Mouse (Mus musculus) adrenal gland, postnatal 10 days (tissue): ENCODE results near the gene Eda. TPM values are rescaled to one million over a fixed set of nuclear protein-coding genes. Genes with fewer than 3 reads are reported as not detected.
A peak's percentile ranks its signal among the peaks of the same experiment; 100 is the strongest.

Source experiments
- DNase-seq: peaks from one replicate; pipeline ENCODE4 v3.0.0; 2021; ENCODE audit warnings: mixed read lengths
- long read RNA-seq, 2 experiments: library from polyadenylated mRNA; stranded (forward); transcript quantifications; one replicate each; pipeline ENCODE4 v2.0.0; 2021
- total RNA-seq, 2 experiments: library from RNA; stranded (reverse); gene quantifications; 2 replicates each; pipeline ENCODE4 v1.2.3; 2021

Gene Eda
- 1 to 10 TPM; 7.2 to 7.8 TPM for total RNA-seq
- long read RNA-seq, experiment 1, partial matches to known transcripts: 0 of 2 reads
- long read RNA-seq, experiment 1, other reads (novel, unspliced or antisense): 2 of 2 reads
- long read RNA-seq, experiment 2, partial matches to known transcripts: 0 of 2 reads
- long read RNA-seq, experiment 2, other reads (novel, unspliced or antisense): 2 of 2 reads

DNA sequence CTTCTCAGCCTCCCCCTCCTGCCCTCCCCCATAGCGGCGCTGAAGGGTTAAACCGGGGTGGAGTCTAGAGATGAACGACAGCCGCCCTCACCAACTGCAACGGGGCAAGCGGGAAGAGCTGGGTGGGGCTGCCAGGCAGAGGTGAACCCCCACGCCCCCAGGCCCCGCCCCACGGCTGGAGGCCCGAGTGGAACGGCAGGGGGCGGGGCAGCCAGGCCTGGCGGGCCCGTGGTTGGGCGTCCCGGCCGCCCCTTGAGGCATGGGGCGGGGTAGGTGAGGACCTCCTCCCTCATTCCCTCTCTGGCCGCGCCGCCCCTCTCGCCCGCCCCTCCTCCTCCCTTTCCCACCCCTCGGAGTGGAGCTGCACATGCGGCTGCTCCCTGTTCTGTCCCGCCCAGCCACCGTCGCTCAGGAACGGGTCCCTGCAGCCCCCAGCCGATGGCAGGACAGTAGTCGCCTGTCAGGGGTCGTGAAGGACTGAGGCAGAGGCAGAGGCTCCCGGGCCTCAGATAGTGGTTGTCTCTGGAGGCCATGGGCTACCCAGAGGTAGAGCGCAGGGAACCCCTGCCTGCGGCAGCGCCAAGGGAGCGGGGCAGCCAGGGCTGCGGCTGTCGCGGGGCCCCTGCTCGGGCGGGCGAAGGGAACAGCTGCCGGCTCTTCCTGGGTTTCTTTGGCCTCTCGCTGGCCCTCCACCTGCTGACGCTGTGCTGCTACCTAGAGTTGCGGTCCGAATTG, at the start of gene Eda:
Gene Eda, plus strand, starts transcription at position 357 of the 735 bp plus-strand sequence.
- DNase-seq: peak; percentile 93

DNA sequence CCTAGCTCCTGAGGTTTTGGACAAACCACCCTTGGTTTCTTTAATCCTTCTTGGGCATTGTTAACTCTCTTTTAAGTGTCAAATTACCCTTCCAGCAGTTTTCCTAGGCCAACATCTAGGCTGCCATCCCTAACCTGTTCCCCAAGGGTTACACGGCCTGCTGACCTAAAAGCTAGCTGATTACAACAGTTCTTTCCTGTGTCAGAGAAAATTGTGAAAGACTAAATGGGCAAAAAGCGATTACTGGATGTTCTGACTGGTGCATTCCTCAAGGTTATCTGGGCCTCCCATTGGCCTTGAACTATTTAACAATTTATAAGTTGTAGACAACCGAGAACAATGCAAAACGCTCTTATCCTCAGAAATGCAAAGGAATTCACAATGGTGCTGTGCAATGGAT, 14.4 kb upstream of the Eda start:
- DNase-seq: peak; percentile 9

GRCm38 (mm10) chrX:99970111-99970510, 5.3 kb upstream of the Eda start:
- no peak for DNase-seq

- no peak for DNase-seq
Observed at GRCm38 (mm10) chrX:99974381-99974780, 1.0 kb upstream of the Eda start.

DNA sequence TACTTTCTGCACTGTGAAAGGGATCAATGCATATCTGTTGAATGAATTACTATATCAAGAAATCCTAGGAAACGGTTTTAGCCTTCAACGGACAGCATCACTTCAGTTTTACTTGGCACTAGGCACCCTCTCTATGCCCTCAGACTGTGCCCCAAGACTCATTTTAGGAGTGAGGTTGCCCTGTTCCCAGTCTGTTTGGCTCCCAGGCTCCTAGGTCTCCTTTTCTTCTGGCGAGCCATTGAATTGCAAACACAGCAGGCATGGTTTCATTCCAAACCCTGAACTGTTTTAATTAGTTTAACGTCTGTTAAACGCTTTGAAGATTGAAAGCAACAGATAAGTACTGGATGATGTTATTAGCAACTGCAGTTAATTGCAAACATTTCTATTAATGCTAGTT, 603 bp upstream of the Eda start:
- DNase-seq: no peak

DNA sequence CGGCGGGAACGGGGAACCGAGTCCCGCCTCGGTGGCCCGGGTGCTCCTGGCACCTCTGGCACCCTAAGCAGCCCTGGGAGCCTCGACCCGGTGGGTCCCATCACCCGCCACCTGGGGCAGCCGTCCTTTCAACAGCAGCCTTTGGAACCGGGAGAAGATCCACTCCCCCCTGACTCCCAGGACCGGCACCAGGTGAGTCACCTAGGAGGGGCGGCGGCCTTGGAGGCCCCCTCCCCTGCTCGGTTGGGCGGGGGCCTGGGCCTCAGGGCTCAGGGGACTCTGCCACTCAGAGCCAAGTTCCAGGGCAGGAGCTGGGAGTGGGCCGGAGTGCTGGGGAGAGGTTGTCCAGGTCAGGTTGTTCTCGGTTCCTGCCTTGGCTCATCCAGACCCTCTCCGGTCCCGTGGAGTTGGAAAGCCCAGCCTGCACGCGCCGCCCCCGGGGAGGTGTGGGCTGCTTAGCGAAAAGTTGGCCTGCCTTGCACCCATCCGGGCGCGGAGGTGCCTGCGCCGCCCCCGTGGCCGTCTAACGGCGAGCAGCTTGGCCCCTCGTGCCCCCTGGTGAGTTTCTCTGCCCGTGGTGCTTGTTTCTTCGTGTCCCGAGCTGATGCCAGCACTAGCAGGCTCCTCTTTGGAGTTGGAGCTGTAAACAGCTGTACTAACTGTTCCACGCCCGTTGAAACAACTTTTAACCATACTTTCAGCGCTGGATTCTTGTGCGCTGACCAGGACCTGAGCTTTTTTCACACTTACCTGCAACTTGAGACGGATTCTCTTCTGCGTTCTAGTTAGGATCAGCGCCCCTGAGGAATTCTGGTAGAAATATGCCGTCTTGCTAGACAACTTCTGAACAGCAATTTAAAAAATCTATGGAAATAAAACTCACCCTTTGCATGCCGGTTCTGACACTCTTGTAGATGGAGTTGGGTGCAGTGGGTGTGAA, 849 bp downstream of the Eda start:
- DNase-seq: peak; percentile 44

DNA sequence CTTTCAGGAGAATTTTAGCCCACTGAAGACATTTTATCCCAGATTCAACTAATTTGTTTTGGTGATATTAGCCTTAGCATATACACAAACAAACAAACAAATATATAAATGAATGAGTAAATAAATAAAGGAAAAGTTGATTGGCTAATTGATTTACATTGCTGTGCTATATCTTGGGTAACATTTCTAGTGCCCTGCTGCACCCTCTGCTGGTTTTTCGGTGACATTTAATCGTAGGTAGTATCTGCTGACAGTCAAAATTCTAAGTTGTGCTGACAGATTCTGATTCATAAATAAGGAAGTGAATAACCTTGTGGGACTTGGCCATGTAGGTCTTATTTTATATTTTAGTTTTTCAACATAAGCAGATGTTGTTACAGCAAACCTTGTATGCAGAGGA, 2.9 kb downstream of the Eda start:
- no peak for DNase-seq

- DNase-seq: no peak
Observed at GRCm38 (mm10) chrX:99993434-99993833, 18.0 kb downstream of the Eda start.

DNA sequence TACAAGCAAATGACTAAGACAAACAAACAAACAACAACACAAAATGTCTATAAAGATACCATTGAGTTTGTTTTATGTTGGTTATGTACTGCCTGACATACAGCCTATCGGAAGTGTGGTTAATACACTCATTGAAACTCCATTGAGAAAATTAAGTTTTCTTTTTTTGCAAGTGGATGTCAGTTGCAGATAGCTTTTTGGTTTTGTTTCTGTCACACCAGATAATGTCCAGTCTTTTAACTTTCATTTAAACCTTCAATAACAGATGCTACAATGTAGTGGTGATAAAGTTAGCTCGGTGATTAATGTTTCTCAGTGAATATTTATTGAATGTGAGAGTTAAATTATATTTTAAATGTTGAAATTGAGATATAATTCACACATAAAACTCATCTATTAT, 23.9 kb downstream of the Eda start:
- no peak for DNase-seq

DNA sequence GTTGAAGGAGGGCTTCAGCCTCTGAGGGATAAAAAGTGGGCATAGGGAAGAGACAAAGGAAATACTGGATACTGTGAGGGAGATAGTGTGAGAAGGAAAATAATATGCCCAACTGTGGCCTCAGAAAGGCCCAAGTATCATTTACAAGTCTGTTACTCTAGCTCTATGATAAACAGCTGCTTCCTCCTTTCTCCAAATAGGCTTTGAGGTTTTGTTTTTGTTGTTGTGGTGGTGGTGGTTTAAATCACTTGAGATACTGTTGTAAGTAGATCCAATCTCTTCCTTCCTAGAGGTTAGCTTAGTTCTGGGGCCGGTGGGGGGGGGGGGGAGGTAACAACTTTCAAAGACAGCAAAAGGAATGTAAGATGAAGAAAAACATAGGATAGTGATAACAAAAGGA, 143.0 kb downstream of the Eda start:
- no peak for DNase-seq

DNA sequence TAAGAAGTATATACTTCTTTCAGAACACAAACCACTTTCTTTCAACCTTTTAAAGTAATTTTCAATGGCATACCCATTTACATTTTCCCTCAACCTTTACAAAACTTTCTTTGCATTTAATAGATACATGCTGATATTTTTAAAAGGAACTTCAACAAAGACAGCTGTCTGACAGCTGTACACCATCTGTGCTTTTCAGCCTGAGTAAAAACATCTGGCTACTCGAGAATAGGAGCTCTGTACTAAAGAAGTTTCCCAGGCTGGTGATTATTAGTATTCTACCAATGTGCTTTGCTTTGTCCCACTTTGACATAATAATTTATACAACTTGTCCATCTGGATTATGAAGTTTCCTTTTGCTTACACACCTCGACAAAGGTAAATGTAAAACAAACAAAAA, 219.9 kb downstream of the Eda start:
- DNase-seq: no peak

DNA sequence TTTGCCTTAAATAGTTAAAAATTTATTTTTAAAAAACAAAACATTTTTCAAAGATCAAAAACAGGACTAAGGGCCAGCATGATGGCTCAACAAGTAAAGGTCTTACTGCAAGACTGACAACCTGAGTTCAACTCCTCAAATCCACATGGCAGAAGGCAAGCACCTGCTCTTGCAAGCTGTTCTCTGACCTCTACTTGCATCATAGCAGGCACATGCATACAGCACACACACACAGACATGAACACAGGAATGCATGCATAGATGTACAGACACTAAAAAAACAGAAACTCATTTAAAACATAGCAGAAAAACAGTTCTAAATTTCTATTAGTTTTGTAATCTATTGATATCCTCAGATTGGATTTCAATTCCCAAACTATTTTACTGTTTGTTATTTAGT, 338.2 kb downstream of the Eda start:
- no peak for DNase-seq

DNA sequence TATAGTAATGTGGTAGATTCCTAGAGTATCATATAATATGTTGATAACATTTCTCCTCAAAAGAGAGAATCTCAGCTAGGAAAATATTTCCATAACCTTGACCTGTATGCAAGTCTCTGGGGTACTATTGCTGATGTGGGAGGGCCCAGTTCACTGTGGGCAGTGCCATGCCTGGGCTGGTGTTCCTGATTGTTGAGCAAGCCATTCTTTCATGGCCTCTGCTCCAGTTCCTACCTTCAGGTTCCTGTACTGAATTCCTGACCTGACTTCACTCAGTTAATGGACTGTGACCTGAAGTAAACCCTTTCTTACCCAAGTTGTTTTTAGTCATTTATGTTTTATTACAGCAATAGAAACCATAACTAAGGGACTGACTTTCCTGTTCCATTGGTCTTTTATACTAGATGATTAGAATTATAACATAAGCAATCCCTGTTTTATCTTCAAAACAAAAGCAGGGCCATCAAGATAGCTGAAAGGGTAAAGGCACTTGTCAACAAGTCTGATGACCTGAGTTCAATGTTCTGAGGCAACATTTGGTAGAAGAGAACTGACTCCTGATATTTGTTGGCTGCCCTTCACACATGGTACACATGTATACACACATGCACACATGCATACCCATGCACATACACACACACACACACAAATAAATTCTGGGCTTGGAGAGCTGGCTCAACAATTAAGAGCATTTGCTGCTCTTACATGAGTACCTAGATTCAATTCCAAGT, 338.9 kb downstream of the Eda start:
- DNase-seq: peak; percentile 18

GRCm38 (mm10) chrX:100340687-100341086, 365.3 kb downstream of the Eda start:
- DNase-seq: no peak

GRCm38 (mm10) chrX:100344433-100344832, 369.0 kb downstream of the Eda start:
- DNase-seq: no peak

GRCm38 (mm10) chrX:100356974-100357373, 381.6 kb downstream of the Eda start:
- no peak for DNase-seq

- DNase-seq: no peak
Observed at GRCm38 (mm10) chrX:100389887-100390286, 414.5 kb downstream of the Eda start.

DNA sequence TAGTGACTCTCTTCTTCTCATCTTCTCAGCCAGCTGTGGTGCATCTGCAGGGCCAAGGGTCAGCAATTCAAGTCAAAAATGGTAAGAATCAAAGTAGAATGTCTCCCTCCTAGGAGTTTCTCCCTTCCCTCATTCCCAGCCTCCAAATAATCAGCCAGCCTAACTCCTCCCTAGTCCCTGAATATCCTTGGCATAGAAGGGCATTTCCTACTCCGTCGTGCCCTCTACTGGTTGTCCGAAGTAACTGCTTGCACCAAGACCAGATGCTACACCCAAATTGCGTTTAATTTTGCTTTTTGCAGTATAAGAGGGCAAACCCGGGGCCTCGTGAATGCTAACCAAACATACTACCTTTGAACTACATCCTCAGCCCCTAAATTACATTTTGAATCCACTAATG, 416.9 kb downstream of the Eda start:
- peak; percentile 57 for DNase-seq

DNA sequence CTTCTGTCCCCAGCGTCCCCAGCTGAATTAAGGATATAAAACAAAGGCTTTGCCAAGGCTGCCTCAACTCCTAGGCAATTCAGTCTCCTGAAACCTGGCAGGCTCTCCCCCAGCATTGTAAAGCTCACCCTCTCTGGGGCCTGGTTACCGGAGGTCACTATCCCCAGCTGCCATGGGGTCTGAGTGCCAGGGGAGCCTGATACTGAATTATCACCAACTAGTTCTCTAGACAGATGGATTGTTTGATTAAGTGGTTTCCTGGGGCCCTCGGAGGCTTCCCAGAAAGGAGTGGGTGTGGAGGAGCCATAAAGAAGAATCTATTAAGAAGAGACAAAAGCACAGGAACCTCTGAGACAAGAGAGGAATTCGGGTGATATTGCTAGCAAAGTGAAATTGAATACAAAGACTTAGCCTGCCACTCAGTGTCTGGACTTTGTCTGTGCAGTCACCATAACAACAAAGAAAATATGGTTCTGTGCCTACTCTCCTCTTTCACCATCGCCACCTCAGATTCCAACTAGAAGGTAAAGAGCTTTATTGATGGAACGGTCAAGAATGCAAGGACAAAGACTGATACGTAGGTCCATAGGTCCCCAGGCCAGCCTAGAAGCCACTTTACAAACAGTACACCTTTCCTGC, 418.9 kb downstream of the Eda start:
- DNase-seq: no peak

DNA sequence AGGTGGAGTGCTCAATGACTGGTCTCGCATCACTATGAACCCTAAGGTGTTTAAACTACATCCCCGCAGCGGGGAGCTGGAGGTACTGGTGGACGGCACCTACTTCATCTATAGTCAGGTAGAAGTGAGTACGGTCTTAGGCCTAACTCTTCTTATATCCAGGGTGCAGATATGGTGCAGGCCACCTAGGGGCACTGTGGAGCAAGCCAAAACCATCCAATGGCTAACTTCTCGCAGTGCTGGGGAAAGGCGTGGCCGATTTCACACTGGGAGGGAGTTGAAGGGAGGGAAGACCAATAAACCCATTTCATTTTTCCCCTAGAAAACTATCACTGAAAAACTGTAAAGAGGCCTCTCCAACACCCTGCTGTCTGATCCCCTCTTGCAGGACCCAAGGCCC, 419.6 kb downstream of the Eda start:
- DNase-seq: peak; percentile 27

DNA sequence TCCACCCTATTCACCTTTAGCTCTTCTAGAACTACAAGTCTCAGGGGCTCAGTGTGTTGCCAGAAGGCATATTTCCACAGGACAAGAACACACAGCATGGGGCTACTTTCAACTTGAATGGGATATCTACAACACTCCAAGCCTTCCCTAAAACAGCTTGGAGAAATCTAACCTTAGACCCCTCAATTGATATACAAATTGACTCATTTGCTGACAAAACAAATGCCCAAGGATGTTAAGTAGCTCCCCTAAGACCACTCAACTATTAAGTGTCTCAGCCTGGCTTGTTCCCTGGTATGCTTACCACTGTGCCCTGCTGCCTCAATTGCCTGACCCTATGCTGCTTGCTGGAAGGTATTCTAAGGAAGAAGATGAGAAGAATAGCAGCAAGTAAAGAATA, 425.5 kb downstream of the Eda start:
- no peak for DNase-seq

DNA sequence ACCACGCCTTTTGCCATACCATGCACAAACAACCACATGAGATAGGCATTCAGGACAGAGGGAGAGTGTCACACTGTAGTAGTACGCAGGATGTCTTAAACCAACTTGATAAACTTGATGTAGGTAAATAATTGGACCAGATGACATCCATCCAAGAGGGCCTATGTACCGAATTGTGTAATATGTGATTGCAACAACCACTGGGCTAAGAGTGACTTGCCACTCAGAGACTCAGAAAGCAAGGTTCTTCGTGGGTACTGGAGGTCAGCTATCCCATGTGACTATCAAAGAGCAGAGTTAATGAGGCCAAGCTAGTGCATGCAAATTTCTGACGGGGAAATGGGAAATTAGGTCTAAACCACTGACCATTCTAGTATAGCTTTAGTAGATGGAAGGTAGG, 426.3 kb downstream of the Eda start:
- no peak for DNase-seq
